Mouse (Mus musculus) adrenal gland, adult 2 months (tissue): ENCODE results near the gene Adsl. TPM values are rescaled to one million over a fixed set of nuclear protein-coding genes. Genes with fewer than 3 reads are reported as not detected.
A peak's percentile ranks its signal among the peaks of the same experiment; 100 is the strongest.
"Not testable (repeated sequence)": the region's sequence is repeated elsewhere in the genome, so short reads cannot be mapped to it uniquely, and the experiment has no call there.

Experiments
- DNase-seq: peaks from one replicate; pipeline ENCODE4 v3.0.0; 2021
- long read RNA-seq: library from polyadenylated mRNA; stranded (forward); transcript quantifications from one replicate; pipeline ENCODE4 v2.0.0, GENCODE M21; 2021
- polyA plus RNA-seq: library from polyadenylated mRNA; depleted of rRNA; stranded (reverse); fragments of >200 nt; gene quantifications from 2 replicates; pipeline ENCODE4 v1.2.3, GENCODE M21; 2012; rRNA removed
- total RNA-seq, 2 experiments: library from RNA; stranded (reverse); gene quantifications; 2 replicates each; pipeline ENCODE4 v1.2.3; 2021

Gene Adsl
- total RNA-seq (10 to 100 TPM; 39.5 to 43.6 TPM), polyA plus RNA-seq (36.9 and 42.0 TPM in 2 replicates)
- long read RNA-seq, transcript Adsl-201 (13 exons, 3,711 nt) = major isoform, 31 of 43 reads
- long read RNA-seq, partial matches to known transcripts = 7 of 43 reads
- long read RNA-seq, other reads (novel, unspliced or antisense) = 5 of 43 reads

- DNase-seq = peak; percentile 92
These were observed at the start of gene Adsl for GRCm38 (mm10) chr15:80948145-80949135. TSS of gene Adsl (plus strand) at chr15:80948490.

- no peak for DNase-seq
These were observed 48.5 kb upstream of the Adsl start for GRCm38 (mm10) chr15:80899806-80900205.

GRCm38 (mm10) chr15:80901806-80902513, 46.3 kb upstream of the Adsl start:
- no peak for DNase-seq

- not testable (repeated sequence) for DNase-seq
These were observed 43.5 kb upstream of the Adsl start for GRCm38 (mm10) chr15:80904776-80905175.

- DNase-seq = no peak
These were observed 38.1 kb upstream of the Adsl start for GRCm38 (mm10) chr15:80910183-80910582.

- no peak for DNase-seq
These were observed 37.3 kb upstream of the Adsl start for GRCm38 (mm10) chr15:80910790-80911531.

GRCm38 (mm10) chr15:80912175-80912574, 36.1 kb upstream of the Adsl start:
- DNase-seq = no peak

GRCm38 (mm10) chr15:80913803-80914202, 34.5 kb upstream of the Adsl start:
- DNase-seq = no peak

- DNase-seq = peak; percentile 62
These were observed 32.4 kb upstream of the Adsl start for GRCm38 (mm10) chr15:80915850-80916249.

- DNase-seq = no peak
These were observed 31.7 kb upstream of the Adsl start for GRCm38 (mm10) chr15:80916621-80917020.

- no peak for DNase-seq
These were observed 27.9 kb upstream of the Adsl start for GRCm38 (mm10) chr15:80920346-80920745.

- no peak for DNase-seq
These were observed 26.5 kb upstream of the Adsl start for GRCm38 (mm10) chr15:80921781-80922180.

- DNase-seq = no peak
These were observed 24.1 kb upstream of the Adsl start for GRCm38 (mm10) chr15:80924211-80924610.

GRCm38 (mm10) chr15:80928811-80929355, 19.4 kb upstream of the Adsl start:
- DNase-seq = no peak

- DNase-seq = no peak
These were observed 18.2 kb upstream of the Adsl start for GRCm38 (mm10) chr15:80930048-80930571.

GRCm38 (mm10) chr15:80930676-80931320, 17.5 kb upstream of the Adsl start:
- DNase-seq = not testable (repeated sequence)

GRCm38 (mm10) chr15:80931345-80931960, 16.8 kb upstream of the Adsl start:
- no peak for DNase-seq

- DNase-seq = no peak
These were observed 13.4 kb upstream of the Adsl start for GRCm38 (mm10) chr15:80934841-80935240.

GRCm38 (mm10) chr15:80936686-80937085, 11.6 kb upstream of the Adsl start:
- DNase-seq = no peak

GRCm38 (mm10) chr15:80938615-80939014, 9.7 kb upstream of the Adsl start:
- no peak for DNase-seq
